Mouse (Mus musculus) megakaryocyte-erythroid progenitor cell, adult 5-6 weeks (primary cell): ENCODE measurements around the gene Rtl5. TPM values are rescaled to one million over a fixed set of nuclear protein-coding genes. Genes with fewer than 3 reads are reported as not detected.

ENCODE experiments used
- ATAC-seq: replicated peaks from 2 replicates; pipeline ENCODE4 v1.8.0; 2016; ENCODE audit warnings: mild to moderate bottlenecking, inconsistent platforms; ENCODE audit not compliant: severe bottlenecking, poor library complexity, low FRiP score, low TSS enrichment
- total RNA-seq, 2 experiments: library from RNA; stranded (forward) in 1 of 2; stranded (reverse) in 1 of 2; fragments of 200-1000, 215-1000 nt in 1 of 2; fragments of >200 nt in 1 of 2; fragmentation: Nextera tagmentation in 1 of 2; gene quantifications; 2 replicates each; pipeline ENCODE4 v1.2.3; 2014 to 2017

The Rtl5 gene
- total RNA-seq, 2 experiments from 2014 or later, result 4.6 TPM; not detected in 1

GRCm38 (mm10) chrX:102019471-102020240 lies 51.4 kb downstream of the Rtl5 start:
- ATAC-seq, result no peak

- ATAC-seq, result no peak
Measured at GRCm38 (mm10) chrX:102018890-102019289, 52.2 kb downstream of the Rtl5 start.

GRCm38 (mm10) chrX:102017213-102017923 lies 53.7 kb downstream of the Rtl5 start:
- ATAC-seq, result no peak

Other genes with a start within 250 kb of the Rtl5 start
- 5.7 and 6.1 TPM in 2 replicates for gene Nhsl2, start 221.9 kb downstream of the Rtl5 start, total RNA-seq (2014; fragmentation: Nextera tagmentation)
- gene Nhsl2, start 221.9 kb downstream of the Rtl5 start, total RNA-seq (2017), result 1.0 and 5.7 TPM in 2 replicates
- gene Pin4, start 48.1 kb upstream of the Rtl5 start, total RNA-seq (2014; fragmentation: Nextera tagmentation), result 67.6 and 96.7 TPM in 2 replicates
- 162 and 169 TPM in 2 replicates for gene Pin4, start 48.1 kb upstream of the Rtl5 start, total RNA-seq (2017)
- 14.2 and 22.9 TPM in 2 replicates for gene Ercc6l, start 85.8 kb upstream of the Rtl5 start, total RNA-seq (2014; fragmentation: Nextera tagmentation)
- 27.2 and 27.8 TPM in 2 replicates for gene Ercc6l, start 85.8 kb upstream of the Rtl5 start, total RNA-seq (2017)
- gene Rps4x, start 118.1 kb upstream of the Rtl5 start, total RNA-seq (2014; fragmentation: Nextera tagmentation), result 4,499 and 4,557 TPM in 2 replicates
- gene Rps4x, start 118.1 kb upstream of the Rtl5 start, total RNA-seq (2017), result 2,530 and 2,821 TPM in 2 replicates
- gene Cited1, start 180.9 kb upstream of the Rtl5 start, total RNA-seq (2014; fragmentation: Nextera tagmentation), result not detected in 2 replicates
- not detected in 2 replicates for gene Cited1, start 180.9 kb upstream of the Rtl5 start, total RNA-seq (2017)